Mouse (Mus musculus): ENCODE data around the gene Celf5. TPM values are rescaled to one million over a fixed set of nuclear protein-coding genes. Genes with fewer than 3 reads are reported as not detected.

The Celf5 gene
- total and polyA plus RNA-seq, 2 experiments from 2014 or later: 0.07 TPM; not detected in 1

DNA sequence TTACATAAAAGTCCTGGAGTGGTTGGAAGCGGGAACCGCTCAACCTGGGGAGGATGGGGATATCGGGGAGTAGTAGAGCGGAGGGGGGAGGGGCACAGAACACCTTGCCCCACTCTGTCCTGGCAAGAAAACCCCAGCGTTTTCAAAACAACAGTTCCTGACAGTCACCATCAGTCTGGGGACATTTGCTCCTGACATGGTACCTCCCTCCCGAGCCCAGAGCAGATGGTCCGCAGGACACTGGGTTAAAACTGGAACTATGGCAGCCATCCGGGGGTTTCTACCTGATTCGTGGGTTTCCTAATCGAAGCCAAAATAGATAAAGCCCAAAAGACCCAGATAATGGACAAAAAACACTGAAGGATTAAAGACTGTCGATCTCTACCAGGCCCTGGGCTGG lies 21.6 kb downstream of the Celf5 start:
- no peaks in the 10 kb centered on the region for H3K36me3 ChIP-seq (replicated peaks; ENCODE audit: control insufficient read depth, insufficient read depth, low read length)
- no peak overlapping the region for H3K4me3 ChIP-seq (ENCODE audit: low read depth, low read length)
- no peak overlapping the region for H3K9ac ChIP-seq (replicated peaks; ENCODE audit: low read depth, low read length)
- no peak for ATAC-seq (ENCODE audit: insufficient read depth, low read depth)
- no peak overlapping the region for H3K4me2 ChIP-seq (ENCODE audit: low read depth, low read length)
- 33% methylated on average over 11 of the region's 11 CpGs for WGBS
- DNase-seq (ENCODE audit: low spot score): no peak
- H3K27ac ChIP-seq (ENCODE audit: low read depth): no peak overlapping the region
- H3K27me3 ChIP-seq (ENCODE audit: control insufficient read depth, insufficient read depth, low read length): peaks cover 96% of the 10 kb centered on the region
- H3K9me3 ChIP-seq (replicated peaks; ENCODE audit: control insufficient read depth, low read length): no peaks in the 10 kb centered on the region
- H3K4me1 ChIP-seq (ENCODE audit: control insufficient read depth, insufficient read depth): no peaks in the 10 kb centered on the region
- no peak for TF ChIP-seq CTCF (IDR thresholded peaks at IDR 0.05; ENCODE audit: low read depth)
- TF ChIP-seq EP300 (IDR thresholded peaks at IDR 0.05; ENCODE audit: low read depth): no peak

DNA sequence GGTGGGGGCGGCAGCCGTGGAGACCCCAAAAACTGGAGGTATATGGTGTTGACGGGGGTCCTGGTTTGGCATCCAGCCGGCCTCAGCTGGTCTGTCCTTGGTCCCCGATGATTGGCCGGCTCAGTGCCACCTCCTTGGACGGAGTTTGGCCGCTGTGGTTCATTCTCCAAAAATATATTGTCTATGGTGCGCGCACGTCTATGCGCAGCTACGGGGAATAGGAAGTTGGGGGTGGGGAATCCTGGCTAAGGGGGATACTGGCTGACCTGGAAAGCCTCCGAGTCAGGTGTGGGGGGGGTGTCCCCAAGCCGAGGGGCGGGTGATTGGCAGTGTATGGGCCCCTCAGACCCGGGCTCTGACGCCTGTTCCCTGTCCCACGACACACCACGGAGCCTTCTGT lies 22.0 kb downstream of the Celf5 start:
- no peak for DNase-seq (ENCODE audit: low spot score)
- ATAC-seq (ENCODE audit: insufficient read depth, low read depth): no peak
- H3K4me1 ChIP-seq (ENCODE audit: control insufficient read depth, insufficient read depth): no peaks in the 10 kb centered on the region
- H3K36me3 ChIP-seq (replicated peaks; ENCODE audit: control insufficient read depth, insufficient read depth, low read length): no peaks in the 10 kb centered on the region
- no peak overlapping the region for H3K9ac ChIP-seq (replicated peaks; ENCODE audit: low read depth, low read length)
- H3K9me3 ChIP-seq (replicated peaks; ENCODE audit: control insufficient read depth, low read length): no peaks in the 10 kb centered on the region
- H3K27ac ChIP-seq (ENCODE audit: low read depth): no peak overlapping the region
- peak overlapping the region; percentile 12; the same call in 1 of the 2 replicates for H3K4me2 ChIP-seq (ENCODE audit: low read depth, low read length)
- H3K27me3 ChIP-seq (ENCODE audit: control insufficient read depth, insufficient read depth, low read length): peaks cover 96% of the 10 kb centered on the region
- 24% methylated on average over 20 of the region's 20 CpGs for WGBS
- TF ChIP-seq CTCF (IDR thresholded peaks at IDR 0.05; ENCODE audit: low read depth): no peak
- no peak for TF ChIP-seq EP300 (IDR thresholded peaks at IDR 0.05; ENCODE audit: low read depth)
- 0 out of 2 replicates have a peak overlapping the region, but pooled peaks have one; percentile 9 for H3K4me3 ChIP-seq (ENCODE audit: low read depth, low read length)

DNA sequence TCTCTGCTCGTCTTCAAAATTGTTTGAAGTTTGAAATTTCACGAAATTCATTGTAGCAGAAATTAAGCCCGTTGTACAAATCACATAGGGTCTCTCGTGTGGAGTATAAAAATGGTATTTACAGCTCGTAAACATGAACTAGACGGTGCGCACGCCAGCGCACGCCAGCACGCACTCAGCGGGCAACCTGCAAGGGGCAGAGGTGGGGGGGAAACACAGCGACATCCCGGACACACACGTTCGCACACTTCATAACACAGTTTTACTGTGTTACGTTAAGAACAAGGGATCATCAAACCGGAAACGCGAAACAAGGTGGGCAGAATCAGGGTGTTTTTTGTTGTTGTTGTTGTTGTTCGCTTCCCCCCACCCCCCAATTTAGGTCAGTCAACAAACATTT lies 23.1 kb downstream of the Celf5 start:
- no peak for TF ChIP-seq CTCF (IDR thresholded peaks at IDR 0.05; ENCODE audit: low read depth)
- ATAC-seq (ENCODE audit: insufficient read depth, low read depth): no peak
- no peak overlapping the region for H3K4me3 ChIP-seq (ENCODE audit: low read depth, low read length)
- 70% methylated on average over 21 of the region's 21 CpGs for WGBS
- no peaks in the 10 kb centered on the region for H3K36me3 ChIP-seq (replicated peaks; ENCODE audit: control insufficient read depth, insufficient read depth, low read length)
- no peak for DNase-seq (ENCODE audit: low spot score)
- no peak overlapping the region for H3K4me2 ChIP-seq (ENCODE audit: low read depth, low read length)
- no peaks in the 10 kb centered on the region for H3K9me3 ChIP-seq (replicated peaks; ENCODE audit: control insufficient read depth, low read length)
- no peaks in the 10 kb centered on the region for H3K4me1 ChIP-seq (ENCODE audit: control insufficient read depth, insufficient read depth)
- no peak overlapping the region for H3K27ac ChIP-seq (ENCODE audit: low read depth)
- no peak overlapping the region for H3K9ac ChIP-seq (replicated peaks; ENCODE audit: low read depth, low read length)
- H3K27me3 ChIP-seq (ENCODE audit: control insufficient read depth, insufficient read depth, low read length): peaks cover 96% of the 10 kb centered on the region

DNA sequence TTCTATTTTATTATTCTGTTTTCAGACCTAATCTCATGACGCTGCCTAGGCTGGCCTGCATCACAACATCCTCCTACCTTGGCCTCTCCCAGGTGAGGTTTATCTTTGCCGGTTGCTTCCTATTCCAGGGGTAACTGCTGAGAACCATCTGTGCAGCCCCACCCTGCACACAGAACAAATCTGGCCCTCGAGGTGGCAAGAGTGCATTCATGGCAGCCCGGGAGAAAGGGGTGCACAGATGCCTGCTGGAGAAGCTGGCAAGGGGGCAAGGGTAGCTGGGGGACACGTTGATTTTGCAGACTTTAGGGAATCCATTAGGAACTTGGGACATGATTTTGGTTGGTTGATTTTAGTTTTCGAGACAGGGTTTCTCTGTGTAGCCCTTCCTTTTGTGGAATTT lies 24.2 kb downstream of the Celf5 start:
- Histone ChIP-seq H3K4me1 (ENCODE audit: control insufficient read depth, insufficient read depth) (no peaks in the 10 kb centered on the region), H3K4me3 (ENCODE audit: low read depth, low read length) (no peak overlapping the region), H3K27ac (ENCODE audit: low read depth) (no peak overlapping the region), H3K4me2 (ENCODE audit: low read depth, low read length) (no peak overlapping the region), H3K9ac (replicated peaks; ENCODE audit: low read depth, low read length) (no peak overlapping the region), H3K9me3 (replicated peaks; ENCODE audit: control insufficient read depth, low read length) (no peaks in the 10 kb centered on the region), H3K27me3 (ENCODE audit: control insufficient read depth, insufficient read depth, low read length) (peaks cover 96% of the 10 kb centered on the region), H3K36me3 (replicated peaks; ENCODE audit: control insufficient read depth, insufficient read depth, low read length) (no peaks in the 10 kb centered on the region)
- ATAC-seq (ENCODE audit: insufficient read depth, low read depth) (no peak), DNase-seq (ENCODE audit: low spot score) (no peak)
- WGBS: 74% methylated on average over 6 of the region's 6 CpGs
- TF ChIP-seq CTCF (IDR thresholded peaks at IDR 0.05; ENCODE audit: low read depth): no peak
- TF ChIP-seq EP300 (IDR thresholded peaks at IDR 0.05; ENCODE audit: low read depth): no peak

- Histone ChIP-seq H3K9ac (replicated peaks; ENCODE audit: low read depth, low read length) (no peak overlapping the region), H3K27me3 (ENCODE audit: control insufficient read depth, insufficient read depth, low read length) (peaks cover 96% of the 10 kb centered on the region), H3K36me3 (replicated peaks; ENCODE audit: control insufficient read depth, insufficient read depth, low read length) (no peaks in the 10 kb centered on the region), H3K9me3 (replicated peaks; ENCODE audit: control insufficient read depth, low read length) (no peaks in the 10 kb centered on the region), H3K4me2 (ENCODE audit: low read depth, low read length) (no peak overlapping the region), H3K27ac (ENCODE audit: low read depth) (no peak overlapping the region), H3K4me1 (ENCODE audit: control insufficient read depth, insufficient read depth) (no peaks in the 10 kb centered on the region), H3K4me3 (ENCODE audit: low read depth, low read length) (no peak overlapping the region)
- WGBS: 83% methylated on average over 8 of the region's 8 CpGs
- no peak for ATAC-seq (ENCODE audit: insufficient read depth, low read depth)
- DNase-seq (ENCODE audit: low spot score): no peak
- no peak for TF ChIP-seq CTCF (IDR thresholded peaks at IDR 0.05; ENCODE audit: low read depth)
These were observed 24.9 kb downstream of the Celf5 start for GRCm38 (mm10) chr10:81457624-81458023.

DNA sequence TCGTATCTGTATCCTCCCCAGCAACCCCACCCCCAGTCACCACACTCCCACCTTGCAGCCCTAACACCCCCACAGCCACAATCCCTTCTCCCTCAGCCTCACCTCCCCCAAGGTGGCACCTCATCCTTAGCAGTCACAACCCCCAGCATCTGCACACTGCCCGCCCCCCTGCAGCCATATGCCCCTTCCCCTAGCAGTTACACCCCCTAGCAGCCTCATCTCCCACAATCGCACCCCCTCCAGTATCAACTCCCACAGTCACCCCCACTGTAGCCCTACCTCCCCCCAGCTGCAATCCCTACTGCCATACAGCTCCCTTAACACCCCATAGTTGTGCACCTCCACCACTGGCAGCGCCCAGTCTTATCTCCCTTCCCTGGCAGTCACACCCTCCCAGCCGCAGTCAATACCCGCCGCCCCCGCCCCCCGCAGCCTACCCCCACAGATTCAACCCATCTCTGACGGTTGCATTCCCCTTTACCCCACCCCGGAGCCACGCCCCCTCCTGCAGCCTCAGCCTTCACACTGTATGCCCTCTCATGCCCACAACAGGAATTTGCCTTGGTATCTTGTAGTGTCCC lies 25.4 kb downstream of the Celf5 start:
- no peaks in the 10 kb centered on the region for H3K4me1 ChIP-seq (ENCODE audit: control insufficient read depth, insufficient read depth)
- no peak overlapping the region for H3K4me2 ChIP-seq (ENCODE audit: low read depth, low read length)
- DNase-seq (ENCODE audit: low spot score) (no peak), ATAC-seq (ENCODE audit: insufficient read depth, low read depth) (no peak)
- 40% methylated on average over 12 of the region's 12 CpGs for WGBS
- H3K4me3 ChIP-seq (ENCODE audit: low read depth, low read length): no peak overlapping the region
- H3K9ac ChIP-seq (replicated peaks; ENCODE audit: low read depth, low read length): no peak overlapping the region
- no peaks in the 10 kb centered on the region for H3K36me3 ChIP-seq (replicated peaks; ENCODE audit: control insufficient read depth, insufficient read depth, low read length)
- no peaks in the 10 kb centered on the region for H3K9me3 ChIP-seq (replicated peaks; ENCODE audit: control insufficient read depth, low read length)
- H3K27me3 ChIP-seq (ENCODE audit: control insufficient read depth, insufficient read depth, low read length): peaks cover 96% of the 10 kb centered on the region
- TF ChIP-seq EP300 (IDR thresholded peaks at IDR 0.05; ENCODE audit: low read depth) (no peak), CTCF (IDR thresholded peaks at IDR 0.05; ENCODE audit: low read depth) (no peak)
- no peak overlapping the region for H3K27ac ChIP-seq (ENCODE audit: low read depth)
